Mouse (Mus musculus) gastrocnemius, postnatal 10 days (tissue): ENCODE results near the gene Mef2c. TPM values are rescaled to one million over a fixed set of nuclear protein-coding genes. Genes with fewer than 3 reads are reported as not detected.

Experiments
- DNase-seq: peaks from one replicate; pipeline ENCODE4 v3.0.0; 2021; ENCODE audit warnings: mixed read lengths
- total RNA-seq, 2 experiments: library from RNA; stranded (reverse); gene quantifications; 2 replicates each; pipeline ENCODE4 v1.2.3; 2021

Gene Mef2c
- total RNA-seq, 2 experiments from 2014 or later: 442 to 475 TPM

DNA sequence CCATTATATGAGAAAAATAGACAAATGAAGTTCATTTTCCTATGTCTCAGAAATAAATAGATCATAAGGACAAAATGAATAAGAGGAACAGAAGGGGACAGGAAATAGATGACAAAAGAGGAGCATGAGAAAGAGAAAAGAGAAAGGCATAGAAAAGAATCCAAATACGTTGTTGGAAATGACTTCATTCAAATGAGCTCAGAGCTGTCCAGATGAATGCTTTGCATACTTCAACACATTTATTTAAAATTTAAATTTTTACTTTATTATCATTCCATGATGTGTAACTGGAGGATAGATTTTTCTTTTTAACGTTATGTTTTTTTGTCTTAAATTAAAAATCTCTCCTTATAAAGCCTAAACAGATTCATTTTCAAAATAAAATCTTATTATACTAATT is 203.8 kb downstream of the Mef2c start:
- no peak for DNase-seq

DNA sequence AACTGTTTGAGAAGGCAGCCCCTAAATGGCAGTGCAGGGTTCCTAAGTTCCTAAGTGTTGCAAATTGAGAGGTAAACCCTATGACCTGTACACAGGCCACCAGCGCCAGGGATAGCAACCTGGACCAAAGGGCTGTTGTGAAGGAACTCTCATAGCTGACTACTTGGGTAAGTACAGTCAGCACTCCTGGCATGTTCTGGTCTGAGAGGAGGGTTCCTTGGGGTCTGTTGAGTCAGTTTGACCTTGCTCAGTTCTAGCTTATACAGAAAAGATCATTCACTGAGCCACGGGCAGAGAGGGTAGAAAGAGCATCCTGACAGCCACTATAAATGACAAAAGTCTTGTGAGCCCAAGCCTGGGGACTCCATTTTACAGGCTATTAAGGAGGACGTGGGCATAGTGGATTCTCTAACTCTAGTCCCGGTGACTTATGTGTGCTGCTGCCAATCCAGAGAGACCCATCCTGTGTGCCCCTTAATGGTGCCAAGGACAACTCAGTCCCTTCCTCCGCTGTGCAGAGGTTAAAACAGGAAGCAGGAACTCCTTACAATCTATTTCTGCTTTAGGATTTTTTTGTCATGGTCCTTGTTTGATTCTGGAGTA is 209.0 kb downstream of the Mef2c start:
- no peak for DNase-seq

DNA sequence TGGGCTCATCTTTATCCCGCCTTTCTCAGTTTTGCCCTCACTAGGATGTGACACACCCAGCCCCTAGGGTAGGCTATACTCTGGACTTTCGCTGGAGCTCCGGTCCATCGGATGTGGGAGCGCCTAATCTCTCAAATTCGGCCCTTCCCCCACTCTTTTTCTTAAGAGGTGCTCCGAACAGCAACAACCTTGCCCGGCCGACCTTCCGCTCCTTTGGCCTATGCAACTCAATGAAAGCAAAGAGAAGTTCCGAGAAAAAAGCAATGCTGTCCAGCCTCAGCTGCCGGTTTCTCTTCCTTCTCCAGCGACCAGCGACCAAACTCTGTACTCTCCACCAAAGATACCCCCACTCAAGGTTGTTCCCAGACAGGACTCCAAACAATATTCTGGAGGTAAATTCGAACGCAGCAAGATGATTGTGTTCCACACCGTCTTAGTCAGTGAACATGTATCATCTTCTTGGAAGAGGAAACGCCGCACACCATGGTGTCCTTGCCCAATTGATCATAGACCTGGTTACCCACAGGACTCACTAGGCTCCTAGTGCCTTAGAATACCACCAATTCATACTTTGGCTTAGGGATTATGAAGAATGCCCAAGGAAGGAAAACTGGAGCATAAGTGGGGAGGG is 209.9 kb downstream of the Mef2c start:
- no peak for DNase-seq

DNA sequence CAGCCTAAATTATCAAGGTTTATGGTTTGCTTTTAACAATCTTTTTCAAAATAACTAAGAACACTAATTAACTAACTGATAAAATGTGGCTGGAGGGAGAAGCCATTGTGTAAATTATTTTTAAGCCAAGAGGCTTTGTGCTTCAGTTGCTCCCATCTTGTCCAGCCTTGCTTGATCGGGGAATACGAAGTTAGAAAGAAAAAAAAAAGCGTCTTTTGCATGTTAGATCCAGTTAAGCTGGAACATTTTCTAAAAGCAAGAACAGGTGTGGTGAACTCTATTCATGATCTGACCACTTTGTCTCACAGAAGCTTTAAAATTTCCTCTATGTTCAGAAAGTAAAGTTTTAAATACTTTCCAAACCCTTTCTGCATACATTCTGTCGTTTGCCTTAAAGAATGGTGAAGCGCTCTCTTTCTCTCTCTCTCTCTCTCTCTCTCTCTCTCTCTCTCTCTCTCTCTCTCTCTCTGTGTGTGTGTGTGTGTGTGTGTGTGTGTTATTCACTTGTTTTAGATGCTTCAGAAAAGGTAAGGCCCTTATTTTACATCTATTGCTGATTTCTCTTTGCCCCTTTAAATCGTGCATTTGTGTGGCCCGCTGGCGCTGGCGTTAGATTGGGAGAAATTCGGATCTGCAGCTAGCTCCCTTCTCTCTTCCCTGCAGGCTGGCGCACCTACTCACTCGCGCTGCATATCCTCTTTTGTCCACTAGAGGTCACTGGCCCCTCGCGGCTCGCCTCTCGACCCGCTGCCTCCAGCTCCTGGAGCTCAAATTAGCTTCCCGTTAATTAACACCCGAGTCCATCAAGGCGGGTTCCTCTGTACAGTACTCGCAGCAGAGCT is 210.9 kb downstream of the Mef2c start:
- DNase-seq: peak; percentile 78

DNA sequence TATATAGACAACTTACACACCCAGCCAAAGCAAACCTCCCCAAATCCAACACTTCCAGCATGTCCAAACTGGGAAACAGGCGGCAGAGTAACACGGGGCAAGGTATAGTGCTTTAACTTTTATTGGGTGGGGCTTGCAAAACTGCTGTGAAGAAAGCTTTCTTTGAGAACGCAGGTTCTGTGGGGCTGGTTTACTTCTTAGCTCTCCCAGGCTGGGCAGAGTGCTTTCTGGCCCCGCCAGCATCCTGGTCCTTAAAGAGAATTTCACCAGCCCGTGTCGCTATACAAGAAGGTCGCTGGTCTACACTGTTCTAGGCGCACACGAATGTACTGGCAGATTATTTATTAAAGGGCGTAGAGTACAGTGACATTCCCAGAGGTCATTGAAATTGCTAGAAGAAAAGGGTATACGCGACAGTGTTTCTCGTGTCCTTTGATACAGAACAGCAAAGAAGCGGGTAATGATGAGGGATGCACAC is 211.5 kb downstream of the Mef2c start:
- DNase-seq: no peak

DNA sequence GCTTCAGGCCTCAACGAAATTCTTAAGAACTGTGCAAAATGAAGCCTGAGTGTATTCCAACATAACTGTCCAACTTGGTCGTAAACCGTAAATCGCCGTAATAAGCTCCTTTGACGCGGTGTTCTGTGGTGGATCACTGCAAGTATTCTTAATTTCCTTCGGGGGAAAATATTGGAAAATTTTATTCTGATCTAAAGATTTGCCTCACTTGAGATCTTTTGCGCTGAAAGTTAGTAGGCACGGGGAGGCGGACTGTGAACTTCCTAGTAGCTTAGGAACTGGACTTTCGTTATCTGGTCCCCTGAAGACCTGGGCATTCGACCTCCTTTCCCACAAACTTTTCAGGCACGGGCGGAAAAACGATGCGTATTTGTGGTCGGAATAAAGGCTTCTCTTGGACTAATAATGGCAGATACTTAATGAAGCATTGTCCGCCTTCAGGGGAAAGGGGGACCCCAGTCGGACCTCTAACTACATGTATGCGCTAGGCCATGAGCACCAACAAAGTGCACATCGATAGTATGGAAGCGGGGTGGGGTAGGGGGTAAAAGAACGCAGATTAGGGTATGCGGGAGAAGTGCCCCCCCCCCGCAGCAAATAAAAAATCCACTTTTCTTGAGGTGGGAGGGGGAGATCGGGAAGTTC is 212.3 kb downstream of the Mef2c start:
- DNase-seq: no peak
